Mouse (Mus musculus): ENCODE data around the gene Pcyt2. TPM values are rescaled to one million over a fixed set of nuclear protein-coding genes. Genes with fewer than 3 reads are reported as not detected.
A peak's percentile ranks its signal among the peaks of the same experiment; 100 is the strongest.

The Pcyt2 gene
- polyA plus RNA-seq, 1 experiment from 2014 or later = 320 TPM

GRCm38 (mm10) chr11:120660301-120661075 lies 42.8 kb upstream of the Pcyt2 start:
- under 1% methylated on average over 85 of the region's 95 CpGs for WGBS
- ATAC-seq = peak; percentile 48
- Histone ChIP-seq H3K4me1 (replicated peaks; ENCODE audit: control insufficient read depth, insufficient read depth, low read length) (peaks cover 8% of the 10 kb centered on the region), H3K4me3 (ENCODE audit: low read depth, low read length) (peak overlapping the region; percentile 42), H3K27me3 (replicated peaks; ENCODE audit: control insufficient read depth, insufficient read depth, low read length) (peaks cover 76% of the 10 kb centered on the region), H3K9me3 (ENCODE audit: control insufficient read depth) (no peaks in the 10 kb centered on the region), H3K36me3 (ENCODE audit: control insufficient read depth, insufficient read depth) (no peaks in the 10 kb centered on the region), H3K4me2 (replicated peaks; ENCODE audit: low read depth) (peak overlapping the region; percentile 81), H3K27ac (ENCODE audit: low read depth, low read length) (no peak overlapping the region), H3K9ac (ENCODE audit: low read depth, low read length) (peak overlapping the region; percentile 31; the same call in 1 of the 2 replicates)
- TF ChIP-seq CTCF (IDR thresholded peaks at IDR 0.05; ENCODE audit: low read depth) = peak; percentile 40

- H3K4me2 ChIP-seq (replicated peaks; ENCODE audit: low read depth) = peak overlapping the region; percentile 81
- H3K4me3 ChIP-seq (ENCODE audit: low read depth, low read length) = peak overlapping the region; percentile 42
- 3% methylated on average over 50 of the region's 50 CpGs for WGBS
- ATAC-seq = no peak
- no peak overlapping the region for H3K27ac ChIP-seq (ENCODE audit: low read depth, low read length)
- H3K36me3 ChIP-seq (ENCODE audit: control insufficient read depth, insufficient read depth) = no peaks in the 10 kb centered on the region
- no peak overlapping the region for H3K9ac ChIP-seq (ENCODE audit: low read depth, low read length)
- H3K9me3 ChIP-seq (ENCODE audit: control insufficient read depth) = no peaks in the 10 kb centered on the region
- H3K4me1 ChIP-seq (replicated peaks; ENCODE audit: control insufficient read depth, insufficient read depth, low read length) = peaks cover 8% of the 10 kb centered on the region
- TF ChIP-seq CTCF (IDR thresholded peaks at IDR 0.05; ENCODE audit: low read depth) = no peak
- H3K27me3 ChIP-seq (replicated peaks; ENCODE audit: control insufficient read depth, insufficient read depth, low read length) = peaks cover 74% of the 10 kb centered on the region
Measured at GRCm38 (mm10) chr11:120659509-120660300, 42.0 kb upstream of the Pcyt2 start.

DNA sequence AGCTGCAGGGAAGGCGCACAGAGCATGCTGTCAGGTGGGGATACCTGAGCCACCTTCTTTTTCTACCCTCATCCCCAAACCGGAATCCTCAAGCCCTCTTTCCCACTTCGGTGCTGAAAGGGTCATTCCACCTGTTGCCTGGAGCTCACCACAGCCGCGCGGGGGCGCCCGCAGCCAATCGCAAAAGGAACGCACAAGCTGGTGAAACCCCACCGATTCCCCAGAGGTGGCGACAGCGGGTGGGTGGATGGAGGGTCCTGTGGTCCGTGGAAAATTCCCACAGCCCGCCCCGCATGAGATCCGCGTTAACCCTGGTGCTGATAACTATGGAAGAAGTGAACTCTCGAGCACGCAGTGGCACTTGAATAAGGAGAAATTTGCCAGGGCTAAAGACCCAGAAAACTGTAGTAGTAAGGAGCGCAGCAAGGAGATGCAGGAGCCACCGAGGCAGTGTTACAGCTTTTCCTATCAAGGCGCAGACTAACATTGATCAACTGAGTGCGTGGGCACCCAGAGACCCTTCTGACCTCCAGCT lies 41.2 kb upstream of the Pcyt2 start:
- H3K36me3 ChIP-seq (ENCODE audit: control insufficient read depth, insufficient read depth) = no peaks in the 10 kb centered on the region
- H3K4me1 ChIP-seq (replicated peaks; ENCODE audit: control insufficient read depth, insufficient read depth, low read length) = peaks cover 8% of the 10 kb centered on the region
- TF ChIP-seq CTCF (IDR thresholded peaks at IDR 0.05; ENCODE audit: low read depth) = peak; percentile 96
- H3K4me2 ChIP-seq (replicated peaks; ENCODE audit: low read depth) = 0 out of 2 replicates have a peak overlapping the region, but pooled peaks have one; percentile 18
- ATAC-seq = 0 out of 2 replicates have a peak, but pooled peaks have one; percentile 6
- no peak overlapping the region for H3K4me3 ChIP-seq (ENCODE audit: low read depth, low read length)
- no peak overlapping the region for H3K9ac ChIP-seq (ENCODE audit: low read depth, low read length)
- H3K27ac ChIP-seq (ENCODE audit: low read depth, low read length) = no peak overlapping the region
- 3% methylated on average over 24 of the region's 24 CpGs for WGBS
- peaks cover 74% of the 10 kb centered on the region for H3K27me3 ChIP-seq (replicated peaks; ENCODE audit: control insufficient read depth, insufficient read depth, low read length)
- H3K9me3 ChIP-seq (ENCODE audit: control insufficient read depth) = no peaks in the 10 kb centered on the region

GRCm38 (mm10) chr11:120657301-120657700 lies 39.6 kb upstream of the Pcyt2 start:
- Histone ChIP-seq H3K4me1 (replicated peaks; ENCODE audit: control insufficient read depth, insufficient read depth, low read length) (peaks cover 8% of the 10 kb centered on the region), H3K27me3 (replicated peaks; ENCODE audit: control insufficient read depth, insufficient read depth, low read length) (peaks cover 64% of the 10 kb centered on the region), H3K4me2 (replicated peaks; ENCODE audit: low read depth) (no peak overlapping the region), H3K9ac (ENCODE audit: low read depth, low read length) (no peak overlapping the region), H3K4me3 (ENCODE audit: low read depth, low read length) (no peak overlapping the region), H3K9me3 (ENCODE audit: control insufficient read depth) (no peaks in the 10 kb centered on the region), H3K36me3 (ENCODE audit: control insufficient read depth, insufficient read depth) (no peaks in the 10 kb centered on the region), H3K27ac (ENCODE audit: low read depth, low read length) (no peak overlapping the region)
- WGBS = 83% methylated on average over 4 of the region's 4 CpGs
- no peak for TF ChIP-seq CTCF (IDR thresholded peaks at IDR 0.05; ENCODE audit: low read depth)
- ATAC-seq = no peak

- TF ChIP-seq CTCF (IDR thresholded peaks at IDR 0.05; ENCODE audit: low read depth) = no peak
Measured at GRCm38 (mm10) chr11:120654741-120655140, 37.0 kb upstream of the Pcyt2 start.

GRCm38 (mm10) chr11:120651872-120652271 lies 34.1 kb upstream of the Pcyt2 start:
- H3K27ac ChIP-seq (ENCODE audit: low read depth, low read length) = no peak overlapping the region
- peaks cover 16% of the 10 kb centered on the region; the same call in 1 of the 2 replicates for H3K27me3 ChIP-seq (replicated peaks; ENCODE audit: control insufficient read depth, insufficient read depth, low read length)
- H3K9ac ChIP-seq (ENCODE audit: low read depth, low read length) = no peak overlapping the region
- H3K4me3 ChIP-seq (ENCODE audit: low read depth, low read length) = no peak overlapping the region
- H3K4me1 ChIP-seq (replicated peaks; ENCODE audit: control insufficient read depth, insufficient read depth, low read length) = 0 out of 2 replicates have a peak, but pooled peaks cover 5% of the 10 kb centered on the region
- H3K4me2 ChIP-seq (replicated peaks; ENCODE audit: low read depth) = no peak overlapping the region
- H3K36me3 ChIP-seq (ENCODE audit: control insufficient read depth, insufficient read depth) = no peaks in the 10 kb centered on the region
- ATAC-seq = no peak
- H3K9me3 ChIP-seq (ENCODE audit: control insufficient read depth) = no peaks in the 10 kb centered on the region
- peak; percentile 44 for TF ChIP-seq CTCF (IDR thresholded peaks at IDR 0.05; ENCODE audit: low read depth)
- 72% methylated on average over 3 of the region's 3 CpGs for WGBS

More at GRCm38 (mm10) chr11:120654741-120655140, 37.0 kb upstream of the Pcyt2 start:
- Histone ChIP-seq H3K36me3 (ENCODE audit: control insufficient read depth, insufficient read depth) (no peaks in the 10 kb centered on the region), H3K9me3 (ENCODE audit: control insufficient read depth) (no peaks in the 10 kb centered on the region), H3K27me3 (replicated peaks; ENCODE audit: control insufficient read depth, insufficient read depth, low read length) (peaks cover 38% of the 10 kb centered on the region), H3K9ac (ENCODE audit: low read depth, low read length) (no peak overlapping the region), H3K4me2 (replicated peaks; ENCODE audit: low read depth) (no peak overlapping the region), H3K4me3 (ENCODE audit: low read depth, low read length) (no peak overlapping the region), H3K4me1 (replicated peaks; ENCODE audit: control insufficient read depth, insufficient read depth, low read length) (0 out of 2 replicates have a peak, but pooled peaks cover under 1% of the 10 kb centered on the region), H3K27ac (ENCODE audit: low read depth, low read length) (no peak overlapping the region)
- WGBS = 68% methylated on average over 3 of the region's 3 CpGs
- no peak for ATAC-seq
